Mouse (Mus musculus): Measurements from ENCODE around the gene Adcyap1r1. TPM values are rescaled to one million over a fixed set of nuclear protein-coding genes. Genes with fewer than 3 reads are reported as not detected.

The Adcyap1r1 gene
- polyA plus RNA-seq, 1 experiment from 2014 or later, result 4.2 TPM

GRCm38 (mm10) chr6:55549211-55549610 lies 97.4 kb downstream of the Adcyap1r1 start:
- no peaks in the 10 kb centered on the region for H3K27me3 ChIP-seq (ENCODE audit: control insufficient read depth, insufficient read depth, low read length)
- H3K36me3 ChIP-seq (ENCODE audit: control insufficient read depth, insufficient read depth, low read length), result no peaks in the 10 kb centered on the region
- WGBS, result 86% methylated on average over 6 of the region's 6 CpGs
- H3K27ac ChIP-seq (replicated peaks in 1 of 2; ENCODE audit: control insufficient read depth in 1 of 2, insufficient read depth in 1 of 2, low read depth in 2 of 2, low read length in 2 of 2), result no peak overlapping the region
- ATAC-seq (ENCODE audit: insufficient number of reproducible peaks, insufficient read depth, low FRiP score, low read depth), result no peak
- no peak overlapping the region for H3K4me3 ChIP-seq (ENCODE audit: control insufficient read depth in 1 of 2, insufficient read depth in 1 of 2, low read depth in 1 of 2, low read length in 2 of 2)
- H3K4me2 ChIP-seq (ENCODE audit: low read length), result no peak overlapping the region
- H3K9ac ChIP-seq (ENCODE audit: low read length), result no peak overlapping the region
- no peaks in the 10 kb centered on the region for H3K9me3 ChIP-seq (ENCODE audit: control insufficient read depth, low read length)
- no peaks in the 10 kb centered on the region for H3K4me1 ChIP-seq (ENCODE audit: control insufficient read depth in 2 of 2, insufficient read depth in 2 of 2, low read length in 2 of 2)

DNA sequence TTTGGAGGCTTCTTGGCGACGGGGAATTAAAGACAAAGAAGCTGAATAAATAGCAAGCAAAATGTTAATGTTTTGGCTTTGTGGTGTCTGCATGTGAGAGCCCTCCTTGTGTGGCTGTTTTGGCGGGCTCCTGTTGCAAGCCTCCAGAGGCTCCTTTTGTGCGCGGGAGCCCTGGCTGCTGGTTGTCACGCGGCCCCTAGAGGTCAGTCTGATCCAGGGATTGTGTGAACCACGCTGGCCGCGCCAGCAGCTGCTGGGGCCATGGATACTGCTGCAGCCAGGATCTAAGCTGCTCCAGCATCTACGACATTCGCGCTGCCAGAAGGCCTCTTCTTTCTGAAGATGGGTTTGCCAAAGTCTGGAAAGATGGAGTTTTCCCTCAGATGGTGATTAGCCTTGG lies 99.1 kb downstream of the Adcyap1r1 start:
- Histone ChIP-seq H3K9ac (ENCODE audit: low read length) (no peak overlapping the region), H3K4me2 (ENCODE audit: low read length) (no peak overlapping the region), H3K4me3 (ENCODE audit: control insufficient read depth in 1 of 2, insufficient read depth in 1 of 2, low read depth in 1 of 2, low read length in 2 of 2) (no peak overlapping the region), H3K27ac (replicated peaks in 1 of 2; ENCODE audit: control insufficient read depth in 1 of 2, insufficient read depth in 1 of 2, low read depth in 2 of 2, low read length in 2 of 2) (no peak overlapping the region), H3K9me3 (ENCODE audit: control insufficient read depth, low read length) (no peaks in the 10 kb centered on the region), H3K27me3 (ENCODE audit: control insufficient read depth, insufficient read depth, low read length) (no peaks in the 10 kb centered on the region), H3K4me1 (ENCODE audit: control insufficient read depth in 2 of 2, insufficient read depth in 2 of 2, low read length in 2 of 2) (no peaks in the 10 kb centered on the region), H3K36me3 (ENCODE audit: control insufficient read depth, insufficient read depth, low read length) (no peaks in the 10 kb centered on the region)
- no peak for ATAC-seq (ENCODE audit: insufficient number of reproducible peaks, insufficient read depth, low FRiP score, low read depth)
- WGBS, result 38% methylated on average over 13 of the region's 13 CpGs

Small RNA genes lying within 50 kb of the gene (microRNA-seq; reads per million reads assigned to microRNA genes)
- gene Gm44352, result not detected

Other genes with a start within 250 kb of the Adcyap1r1 start
- 8.9 and 9.5 TPM in 2 replicates for gene Mindy4, start 248.6 kb upstream of the Adcyap1r1 start, polyA plus RNA-seq (2014; fragmentation: Nextera tagmentation; extraction: Ambion mirVana)
- gene Aqp1, start 115.5 kb upstream of the Adcyap1r1 start, polyA plus RNA-seq (2014; fragmentation: Nextera tagmentation; extraction: Ambion mirVana), result 3.5 and 8.7 TPM in 2 replicates
- gene Ghrhr, start 75.7 kb upstream of the Adcyap1r1 start, polyA plus RNA-seq (2014; fragmentation: Nextera tagmentation; extraction: Ambion mirVana), result not detected in 2 replicates
- not detected in 2 replicates for gene Neurod6, start 229.3 kb downstream of the Adcyap1r1 start, polyA plus RNA-seq (2014; fragmentation: Nextera tagmentation; extraction: Ambion mirVana)

All from heart, embryonic 14.5 days (tissue).